Mouse (Mus musculus) lung, embryonic 16.5 days (tissue): ENCODE data around the gene Gm19935. TPM values are rescaled to one million over a fixed set of nuclear protein-coding genes. Genes with fewer than 3 reads are reported as not detected.
A peak's percentile ranks its signal among the peaks of the same experiment; 100 is the strongest.

ENCODE experiments used
- ATAC-seq: fragments of 200-750 bp; cut with Nextera tagmentation; 2 replicates; pipeline ENCODE4 v1.8.0; 2017; ENCODE audit warnings: low read depth, mild to moderate bottlenecking, moderate library complexity
- H3K27ac ChIP-seq: fragments of 300-500 bp; sonication (generic); 2 replicates; pipeline ENCODE4 v1.5.1; 2014; ENCODE audit warnings: mild to moderate bottlenecking, control low read depth, low read length
- H3K27me3 ChIP-seq: fragments of 300-500 bp; sonication (generic); 2 replicates; pipeline ENCODE4 v1.6.1; 2014; ENCODE audit warnings: low read depth, low read length, mixed read lengths; ENCODE audit not compliant: control insufficient read depth, insufficient read depth
- H3K36me3 ChIP-seq: fragments of 300-500 bp; sonication (generic); 2 replicates; pipeline ENCODE4 v1.6.1; 2014; ENCODE audit warnings: low read length; ENCODE audit not compliant: control insufficient read depth, insufficient read depth
- H3K4me1 ChIP-seq: fragments of 300-500 bp; sonication (generic); replicated peaks from 2 replicates; pipeline ENCODE4 v1.6.1; 2014; ENCODE audit warnings: low read length, mixed read lengths; ENCODE audit not compliant: control insufficient read depth, insufficient read depth
- H3K4me2 ChIP-seq: fragments of 300-500 bp; sonication (generic); 2 replicates; pipeline ENCODE4 v1.6.1; 2014; ENCODE audit warnings: low read depth, low read length, control low read depth
- H3K4me3 ChIP-seq: fragments of 300-500 bp; sonication (generic); 2 replicates; pipeline ENCODE4 v1.5.1; 2014; ENCODE audit warnings: mild to moderate bottlenecking, low read length, control low read depth
- H3K9ac ChIP-seq: fragments of 300-500 bp; sonication (generic); 2 replicates; pipeline ENCODE4 v1.6.1; 2014; ENCODE audit warnings: low read length, control low read depth
- H3K9me3 ChIP-seq: fragments of 300-500 bp; sonication (generic); 2 replicates; pipeline ENCODE4 v1.6.1; 2016; ENCODE audit warnings: low read length; ENCODE audit not compliant: control insufficient read depth
- WGBS: fragments of 180-500 bp; shearing (Covaris S2); extraction: QIAGEN DNeasy Blood & Tissue Kit; methylation state at CpG from one replicate; pipeline ENCODE4 v1.1.7; 2014; 5-methylcytosine and 5-hydroxymethylcytosine counted together
- polyA plus RNA-seq: library from polyadenylated mRNA; unstranded; fragments of >200 nt; fragmentation: Nextera tagmentation; extraction: Ambion mirVana; gene quantifications from 2 replicates; pipeline ENCODE4 v1.2.1, GENCODE M21; 2015

Gm19935 gene
- polyA plus RNA-seq, 1 experiment from 2014 or later = 1.4 TPM

GRCm38 (mm10) chr8:90849462-90850050 is 32.4 kb upstream of the Gm19935 start:
- 57% methylated on average over 11 of the region's 11 CpGs for WGBS
- no peak for ATAC-seq
- no peaks in the 10 kb centered on the region for H3K27me3 ChIP-seq
- H3K4me1 ChIP-seq = peaks cover 7% of the 10 kb centered on the region
- H3K27ac ChIP-seq = no peak overlapping the region
- no peak overlapping the region for H3K4me3 ChIP-seq
- H3K9me3 ChIP-seq = no peaks in the 10 kb centered on the region
- no peak overlapping the region for H3K9ac ChIP-seq
- no peaks in the 10 kb centered on the region for H3K36me3 ChIP-seq
- H3K4me2 ChIP-seq = no peak overlapping the region

GRCm38 (mm10) chr8:90847980-90848379 is 30.8 kb upstream of the Gm19935 start:
- Histone ChIP-seq H3K4me2 (no peak overlapping the region), H3K9me3 (no peaks in the 10 kb centered on the region), H3K27me3 (no peaks in the 10 kb centered on the region), H3K9ac (no peak overlapping the region), H3K27ac (no peak overlapping the region), H3K4me1 (no peaks in the 10 kb centered on the region), H3K36me3 (no peaks in the 10 kb centered on the region), H3K4me3 (no peak overlapping the region)
- 77% methylated on average over 7 of the region's 7 CpGs for WGBS
- ATAC-seq = no peak

GRCm38 (mm10) chr8:90844179-90844967 is 27.2 kb upstream of the Gm19935 start:
- ATAC-seq = no peak
- peaks cover 2% of the 10 kb centered on the region; the same call in 1 of the 2 replicates for H3K4me1 ChIP-seq
- H3K9ac ChIP-seq = no peak overlapping the region
- no peak overlapping the region for H3K27ac ChIP-seq
- no peaks in the 10 kb centered on the region for H3K27me3 ChIP-seq
- no peaks in the 10 kb centered on the region for H3K36me3 ChIP-seq
- no peak overlapping the region for H3K4me3 ChIP-seq
- WGBS = 74% methylated on average over 9 of the region's 9 CpGs
- no peak overlapping the region for H3K4me2 ChIP-seq
- no peaks in the 10 kb centered on the region for H3K9me3 ChIP-seq

GRCm38 (mm10) chr8:90843127-90843526 is 25.9 kb upstream of the Gm19935 start:
- Histone ChIP-seq H3K4me2 (no peak overlapping the region), H3K36me3 (no peaks in the 10 kb centered on the region), H3K9me3 (no peaks in the 10 kb centered on the region), H3K4me1 (peaks cover 2% of the 10 kb centered on the region; the same call in 1 of the 2 replicates), H3K27me3 (no peaks in the 10 kb centered on the region), H3K27ac (no peak overlapping the region), H3K9ac (no peak overlapping the region), H3K4me3 (no peak overlapping the region)
- no peak for ATAC-seq
- WGBS = 80% methylated on average over 6 of the region's 6 CpGs

GRCm38 (mm10) chr8:90841321-90841720 is 24.1 kb upstream of the Gm19935 start:
- peaks cover 2% of the 10 kb centered on the region; the same call in 1 of the 2 replicates for H3K4me1 ChIP-seq
- no peaks in the 10 kb centered on the region for H3K36me3 ChIP-seq
- no peak overlapping the region for H3K4me3 ChIP-seq
- ATAC-seq = no peak
- H3K27me3 ChIP-seq = no peaks in the 10 kb centered on the region
- no peak overlapping the region for H3K27ac ChIP-seq
- no peak overlapping the region for H3K9ac ChIP-seq
- H3K4me2 ChIP-seq = no peak overlapping the region
- H3K9me3 ChIP-seq = no peaks in the 10 kb centered on the region
- WGBS = 62% methylated on average over 13 of the region's 13 CpGs

- Histone ChIP-seq H3K9ac (no peak overlapping the region), H3K27me3 (no peaks in the 10 kb centered on the region), H3K9me3 (no peaks in the 10 kb centered on the region), H3K27ac (no peak overlapping the region), H3K36me3 (no peaks in the 10 kb centered on the region), H3K4me1 (peaks cover 2% of the 10 kb centered on the region; the same call in 1 of the 2 replicates), H3K4me3 (no peak overlapping the region), H3K4me2 (no peak overlapping the region)
- ATAC-seq = peak; percentile 17; the same call in 1 of the 2 replicates
- 60% methylated on average over 11 of the region's 11 CpGs for WGBS
Observed at GRCm38 (mm10) chr8:90839725-90840714, 22.8 kb upstream of the Gm19935 start.

- H3K4me3 ChIP-seq = no peak overlapping the region
- 90% methylated on average over 6 of the region's 6 CpGs for WGBS
- no peak overlapping the region for H3K27ac ChIP-seq
- H3K9me3 ChIP-seq = no peaks in the 10 kb centered on the region
- ATAC-seq = no peak
- H3K27me3 ChIP-seq = no peaks in the 10 kb centered on the region
- no peak overlapping the region for H3K4me2 ChIP-seq
- H3K4me1 ChIP-seq = peaks cover 2% of the 10 kb centered on the region; the same call in 1 of the 2 replicates
- no peaks in the 10 kb centered on the region for H3K36me3 ChIP-seq
- no peak overlapping the region for H3K9ac ChIP-seq
Observed at GRCm38 (mm10) chr8:90837440-90837839, 20.2 kb upstream of the Gm19935 start.

- no peak for ATAC-seq
- H3K4me1 ChIP-seq = peaks cover 2% of the 10 kb centered on the region; the same call in 1 of the 2 replicates
- no peaks in the 10 kb centered on the region for H3K27me3 ChIP-seq
- no peak overlapping the region for H3K27ac ChIP-seq
- H3K9ac ChIP-seq = no peak overlapping the region
- no peaks in the 10 kb centered on the region for H3K36me3 ChIP-seq
- no peak overlapping the region for H3K4me3 ChIP-seq
- H3K4me2 ChIP-seq = no peak overlapping the region
- 70% methylated on average over 3 of the region's 3 CpGs for WGBS
- no peaks in the 10 kb centered on the region for H3K9me3 ChIP-seq
Observed at GRCm38 (mm10) chr8:90834321-90834672, 17.1 kb upstream of the Gm19935 start.
